Mouse (Mus musculus): ENCODE results near the gene Vmn1r23. TPM values are rescaled to one million over a fixed set of nuclear protein-coding genes. Genes with fewer than 3 reads are reported as not detected.

Vmn1r23 gene
- total RNA-seq (2023), result not detected

GRCm38 (mm10) chr6:57926738-57927137 is at the start of gene Vmn1r23:
TSS of gene Vmn1r23 (minus strand) at chr6:57926838.

DNA sequence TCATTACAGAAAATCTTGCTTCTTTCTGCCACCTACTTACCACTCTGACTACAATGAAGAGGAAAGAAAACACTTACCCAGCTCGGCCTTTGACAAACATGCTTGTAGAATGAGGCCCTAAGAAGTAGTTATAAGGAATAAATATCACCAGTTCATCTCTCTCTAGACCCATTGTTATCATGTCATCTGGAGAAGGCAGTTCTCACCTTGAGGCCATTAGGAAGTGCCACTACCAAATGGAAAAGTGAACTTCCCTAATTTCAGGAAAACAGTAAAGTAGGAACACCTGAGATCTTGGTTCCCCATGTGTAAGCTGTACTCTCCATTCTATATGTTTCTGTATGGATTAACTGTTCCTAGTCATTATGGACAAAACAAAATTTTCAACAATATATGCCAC is 34.8 kb upstream of the Vmn1r23 start, which contains the start of gene Vmn1r24:
Vmn1r24 (minus strand) TSS at position 101 of the 400 bp plus-strand sequence.

GRCm38 (mm10) chr6:57907928-57908327 is 18.7 kb downstream of the Vmn1r23 start, which contains the start of gene Vmn1r22:
TSS of gene Vmn1r22 (minus strand) at chr6:57908028.

Other genes with a start within 250 kb of the Vmn1r23 start
- 1 to 10 TPM; 1.8 to 1.9 TPM for gene Pyurf, start 234.8 kb downstream of the Vmn1r23 start, total RNA-seq (2023)
- gene Lancl2, start 224.3 kb downstream of the Vmn1r23 start, total RNA-seq (2023), result 10 to 100 TPM; 10.6 to 11.6 TPM
- 10 to 100 TPM; 14.1 to 15.4 TPM for gene Vopp1, start 101.7 kb downstream of the Vmn1r23 start, total RNA-seq (2023)
- not detected for gene Vmn1r21, start 76.5 kb downstream of the Vmn1r23 start, total RNA-seq (2023)
- gene Vmn1r22, start 18.8 kb downstream of the Vmn1r23 start, total RNA-seq (2023), result not detected
- not detected for gene Vmn1r24, start 34.7 kb upstream of the Vmn1r23 start, total RNA-seq (2023)
- not detected for gene Vmn1r25, start 54.0 kb upstream of the Vmn1r23 start, total RNA-seq (2023)
- gene Vmn1r26, start 88.3 kb upstream of the Vmn1r23 start, total RNA-seq (2023), result not detected

Measured in neutrophil, adult 59 days (primary cell).